Mouse (Mus musculus) spleen, postnatal 36 days (tissue): ENCODE measurements around the gene Ep300.
A peak's percentile ranks its signal among the peaks of the same experiment; 100 is the strongest.

Experiments
- DNase-seq, 2 experiments: peaks; one replicate each; pipeline ENCODE4 v3.0.0; 2022; ENCODE audit warnings: low spot score in 2 of 2, mixed read lengths in 1 of 2

The Ep300 gene

GRCm38 (mm10) chr15:81584913-81585745 is at the start of gene Ep300:
Gene Ep300, plus strand, starts transcription at chr15:81585351.
- DNase-seq: peak; percentile 97 to 98

GRCm38 (mm10) chr15:81535881-81536351 is 49.2 kb upstream of the Ep300 start:
- peak in 1 of 2 experiments; percentile 32 for DNase-seq

GRCm38 (mm10) chr15:81538149-81538548 is 47.0 kb upstream of the Ep300 start:
- DNase-seq: no peak

GRCm38 (mm10) chr15:81539560-81539959 is 45.6 kb upstream of the Ep300 start:
- DNase-seq: no peak

GRCm38 (mm10) chr15:81544916-81545315 is 40.2 kb upstream of the Ep300 start:
- DNase-seq: no peak

GRCm38 (mm10) chr15:81545387-81546176 is 39.6 kb upstream of the Ep300 start:
- DNase-seq: peak; percentile 53 to 56

GRCm38 (mm10) chr15:81553455-81553854 is 31.7 kb upstream of the Ep300 start:
- DNase-seq: no peak

GRCm38 (mm10) chr15:81554558-81555297 is 30.4 kb upstream of the Ep300 start:
- no peak for DNase-seq

GRCm38 (mm10) chr15:81555986-81556385 is 29.2 kb upstream of the Ep300 start:
- DNase-seq: no peak

GRCm38 (mm10) chr15:81561501-81561900 is 23.6 kb upstream of the Ep300 start:
- no peak for DNase-seq

GRCm38 (mm10) chr15:81561996-81562395 is 23.2 kb upstream of the Ep300 start:
- DNase-seq: no peak

GRCm38 (mm10) chr15:81562491-81563488 is 22.4 kb upstream of the Ep300 start:
- no peak for DNase-seq

- DNase-seq: peak; percentile 58 to 59
Observed at GRCm38 (mm10) chr15:81568093-81568492, 17.1 kb upstream of the Ep300 start.

- peak; percentile 37 to 59 for DNase-seq
Observed at GRCm38 (mm10) chr15:81568592-81568991, 16.6 kb upstream of the Ep300 start.

GRCm38 (mm10) chr15:81576961-81577360 is 8.2 kb upstream of the Ep300 start:
- DNase-seq: peak; percentile 39 to 41

- DNase-seq: peak; percentile 21 to 42
Observed at GRCm38 (mm10) chr15:81577743-81578165, 7.4 kb upstream of the Ep300 start.

GRCm38 (mm10) chr15:81584466-81584865 is 685 bp upstream of the Ep300 start:
- no peak for DNase-seq

- DNase-seq: peak; percentile 91 to 92
Observed at GRCm38 (mm10) chr15:81585746-81586461, 753 bp downstream of the Ep300 start.

- no peak for DNase-seq
Observed at GRCm38 (mm10) chr15:81586466-81586865, 1.3 kb downstream of the Ep300 start.

GRCm38 (mm10) chr15:81587686-81588085 is 2.5 kb downstream of the Ep300 start:
- DNase-seq: no peak
